Mouse (Mus musculus): Measurements from ENCODE around the gene Cd86.

DNA sequence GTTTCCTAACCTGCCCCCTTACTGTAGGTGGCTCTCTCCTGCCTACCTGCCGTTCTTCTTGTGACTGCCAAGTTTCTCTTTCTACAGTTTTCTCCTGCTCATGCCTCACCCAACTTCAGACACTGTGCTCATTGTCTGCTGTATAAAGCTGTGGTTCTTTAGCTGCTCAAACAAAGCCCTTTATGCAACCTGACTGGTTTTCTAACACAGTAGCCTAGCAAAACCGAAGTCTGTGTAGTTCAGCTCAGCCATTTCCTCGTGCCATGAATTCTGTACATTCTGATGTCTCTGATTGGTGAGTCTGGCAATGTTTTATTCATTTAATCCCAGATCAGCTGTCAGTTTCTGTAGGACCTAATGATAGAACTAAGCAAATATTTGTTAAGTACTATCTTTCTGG, 25.6 kb upstream of the Cd86 start:
- TF ChIP-seq GATA1 (IDR thresholded peaks at IDR 0.05; ENCODE audit: borderline replicate concordance, low read length) (no peak), CTCF (IDR thresholded peaks at IDR 0.05; ENCODE audit: low read depth, low read length) (no peak), POLR2AphosphoS5 (IDR thresholded peaks at IDR 0.05; ENCODE audit: insufficient replicate concordance, low read depth, low read length) (no peak), GATA2 (IDR thresholded peaks at IDR 0.05; ENCODE audit: borderline replicate concordance, low read depth, low read length) (no peak)
